Mouse (Mus musculus): ENCODE measurements at regions not wholly inside any gene's neighbourhood (a gene's known extent, or its start where the extent isn't known, plus 50 kb on each side); places are given as distances from the start of the nearest gene placed in this dataset.

DNA sequence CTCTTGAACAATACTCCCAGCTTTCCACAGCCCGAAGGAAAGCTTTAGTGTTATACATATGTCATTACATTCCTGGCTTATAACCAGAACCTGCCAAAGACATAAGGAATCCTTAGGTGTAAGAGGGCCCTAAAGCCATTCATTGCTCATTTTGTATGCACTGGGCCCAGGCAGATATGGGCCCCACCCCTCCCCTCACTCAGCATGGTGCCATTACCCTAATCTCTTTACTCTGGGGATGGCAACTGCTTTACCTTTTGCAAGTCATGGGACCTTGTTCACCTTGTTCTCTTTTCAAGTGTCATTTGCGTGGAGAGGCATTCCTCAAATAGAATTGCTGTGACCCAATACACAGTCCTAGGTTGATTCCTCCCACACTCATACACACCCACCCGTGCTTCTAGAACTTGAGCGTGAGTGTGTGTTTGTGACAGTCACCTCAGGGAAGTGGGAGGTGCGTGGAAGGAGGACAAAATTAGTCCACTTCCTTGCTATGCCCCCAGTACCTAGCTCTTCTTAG lies 419.5 kb upstream of the Cdh4 start:
- no peak for DNase-seq

DNA sequence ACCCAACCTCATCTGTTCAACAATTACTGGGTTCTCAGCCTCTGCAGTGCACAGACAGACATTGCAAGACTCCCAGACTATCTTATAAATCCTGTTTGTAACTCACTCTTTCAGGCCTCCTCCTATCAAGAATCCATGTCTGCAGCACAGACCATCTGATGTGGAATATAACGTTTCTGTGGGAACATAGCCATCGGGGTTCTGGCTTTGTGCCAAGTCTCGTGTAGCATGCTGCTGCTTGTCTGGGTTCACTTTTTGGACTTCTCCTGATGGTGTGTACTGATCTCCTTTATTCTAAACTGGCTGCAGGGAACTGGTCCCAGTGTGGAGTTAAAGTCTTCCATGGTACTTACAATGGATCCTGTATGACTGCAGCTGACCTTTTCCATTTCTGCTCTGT lies 418.0 kb upstream of the Cdh4 start:
- DNase-seq, result no peak

DNA sequence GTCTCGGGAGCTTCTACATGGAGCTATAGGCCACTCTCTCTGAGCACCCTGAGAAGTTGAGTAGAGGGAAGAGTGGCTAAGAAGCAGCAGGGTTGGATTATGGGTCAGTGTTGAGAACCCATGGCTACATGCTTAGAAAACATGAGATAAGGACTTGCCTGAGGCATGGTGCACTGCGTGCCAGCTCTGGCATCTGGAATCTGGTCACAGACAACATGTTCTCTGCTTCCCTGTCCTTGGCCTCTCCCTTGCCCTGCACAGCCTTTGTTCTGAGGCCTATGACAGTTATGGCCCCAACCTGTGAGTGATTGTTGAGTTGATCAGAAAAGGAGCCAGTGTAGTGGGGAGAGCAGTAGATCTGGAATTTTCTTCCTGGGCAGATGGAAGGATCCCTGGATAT lies 409.1 kb upstream of the Cdh4 start:
- DNase-seq, result no peak

DNA sequence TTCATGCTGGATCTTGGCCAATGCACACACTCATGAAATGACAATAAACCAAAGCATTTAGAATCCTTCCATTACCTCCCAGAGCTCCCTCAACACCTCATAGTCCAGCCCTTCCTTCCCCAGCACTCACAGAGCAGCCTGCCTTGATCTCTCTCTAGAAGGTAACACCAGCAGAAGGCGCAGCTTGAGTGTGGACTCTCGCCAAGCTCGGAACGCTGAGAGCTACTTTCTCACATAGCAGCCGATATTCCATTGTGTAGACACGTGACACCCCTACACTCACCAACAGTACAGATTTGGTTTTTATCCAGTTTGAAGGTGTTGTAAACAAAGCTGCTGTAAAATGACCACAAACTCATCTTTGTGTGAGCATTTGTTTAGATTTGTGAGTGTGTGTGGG lies 406.8 kb upstream of the Cdh4 start:
- no peak for DNase-seq

DNA sequence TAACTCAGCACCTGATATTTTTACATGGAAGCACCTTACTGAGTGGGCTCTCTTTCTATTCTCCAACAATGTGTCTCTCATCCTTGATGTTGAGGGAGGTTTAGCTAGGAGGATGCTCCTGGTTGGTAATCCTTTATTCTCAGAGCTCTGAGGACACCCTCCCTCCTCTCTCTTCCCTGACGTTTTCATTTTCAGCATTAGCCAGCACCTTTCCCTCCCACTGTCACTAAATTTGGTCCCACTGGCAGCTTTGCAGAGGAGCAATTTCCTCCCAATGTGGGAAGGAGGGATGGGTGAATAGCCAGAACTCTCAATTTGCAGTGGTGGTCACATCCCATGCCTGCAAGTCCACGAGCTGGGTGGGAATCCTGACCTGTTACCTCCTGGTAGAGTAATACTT lies 402.5 kb upstream of the Cdh4 start:
- no peak for DNase-seq

DNA sequence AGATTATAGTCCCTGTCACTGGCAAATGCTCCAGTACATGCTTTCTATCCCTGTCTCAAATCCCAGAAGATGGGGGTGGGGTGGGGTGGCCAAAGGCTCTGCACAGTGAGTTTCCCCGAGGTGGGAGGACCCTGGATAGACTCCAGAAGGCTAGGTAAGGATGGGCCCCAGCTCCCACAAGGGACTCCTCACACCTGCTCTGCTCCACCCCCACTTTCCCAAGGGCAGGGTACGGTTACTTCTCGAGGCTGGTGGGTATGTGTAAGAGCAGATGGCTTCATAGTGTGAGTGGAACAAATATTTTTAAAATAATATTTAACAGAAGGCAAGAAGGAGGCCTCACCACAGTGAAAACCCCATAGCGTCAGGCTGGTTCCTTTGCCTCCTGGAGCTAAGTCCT lies 398.6 kb upstream of the Cdh4 start:
- no peak for DNase-seq

DNA sequence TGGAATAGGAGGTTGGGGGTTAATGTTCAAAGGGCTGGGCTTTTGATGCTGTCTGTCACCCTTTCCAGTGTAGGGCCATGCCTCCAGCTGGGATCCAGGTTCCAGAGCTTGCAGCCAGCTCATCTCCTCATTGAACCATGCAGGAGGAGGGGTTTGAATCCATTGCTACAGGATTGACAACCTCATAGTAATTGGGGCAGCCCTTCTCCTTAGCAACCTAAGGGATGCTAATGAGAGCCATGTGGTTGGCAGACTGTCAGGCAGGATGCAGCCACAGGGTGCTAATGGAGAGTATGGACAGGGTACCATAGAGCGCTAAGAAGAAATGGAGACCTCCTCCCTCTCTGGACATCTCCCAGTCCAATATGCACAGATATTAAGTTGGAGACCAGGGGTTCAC lies 396.9 kb upstream of the Cdh4 start:
- no peak for DNase-seq

DNA sequence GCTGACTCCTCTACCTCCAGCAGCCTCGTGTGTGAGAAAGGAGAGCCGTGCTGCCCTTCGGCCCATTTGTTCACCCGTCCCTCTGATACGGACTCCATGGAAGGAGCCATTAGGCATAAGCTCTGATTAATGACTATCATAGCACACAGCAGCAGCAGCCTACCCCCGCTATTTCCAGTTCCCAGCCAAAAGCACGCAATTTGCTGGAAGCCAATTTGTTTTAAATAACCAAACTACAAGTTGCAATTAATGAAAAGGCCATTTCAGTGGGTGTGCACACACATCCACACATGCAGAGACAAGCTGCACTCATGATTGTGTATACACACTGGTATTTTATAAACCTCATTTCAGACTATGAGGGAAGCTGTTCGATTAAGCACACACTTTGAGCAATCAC lies 387.8 kb upstream of the Cdh4 start:
- no peak for DNase-seq

DNA sequence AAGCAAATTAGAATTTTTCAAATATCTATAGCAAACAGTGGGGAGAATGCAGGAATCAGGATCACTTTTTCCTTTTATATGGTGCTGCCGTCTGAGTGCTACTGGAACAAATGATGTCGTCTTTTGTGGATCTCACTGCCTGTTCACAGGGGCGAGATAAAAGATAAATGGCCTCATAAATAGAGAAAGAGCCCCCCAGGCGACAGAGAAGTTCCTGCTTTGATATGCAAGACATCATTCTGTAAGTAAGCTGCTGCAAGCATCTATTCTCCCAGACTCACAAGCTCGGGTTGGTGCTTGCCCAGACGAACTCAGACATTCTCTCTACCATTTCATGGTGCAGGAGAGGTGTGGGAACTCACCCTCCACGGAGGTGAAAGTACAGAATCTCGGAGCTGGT lies 377.6 kb upstream of the Cdh4 start:
- DNase-seq, result no peak

DNA sequence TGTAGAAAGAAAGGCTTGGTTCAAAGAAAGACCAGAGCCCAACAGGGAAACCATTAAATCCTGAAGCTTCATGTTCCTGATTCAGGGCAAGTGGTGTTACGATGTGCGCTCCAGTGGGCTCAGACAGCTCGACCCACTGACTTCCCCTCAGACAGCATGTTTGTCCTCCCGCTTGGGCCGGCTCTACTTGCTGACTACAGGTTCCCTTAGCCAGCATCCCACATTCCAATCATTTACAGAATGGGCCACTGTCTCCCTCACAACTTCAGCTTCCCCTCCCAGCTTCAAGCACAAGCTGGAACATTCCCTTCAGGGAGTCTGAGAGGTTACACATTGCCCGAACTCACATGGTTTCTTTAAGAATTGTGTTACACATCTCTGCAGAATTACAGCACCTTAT lies 372.7 kb upstream of the Cdh4 start:
- DNase-seq, result no peak

DNA sequence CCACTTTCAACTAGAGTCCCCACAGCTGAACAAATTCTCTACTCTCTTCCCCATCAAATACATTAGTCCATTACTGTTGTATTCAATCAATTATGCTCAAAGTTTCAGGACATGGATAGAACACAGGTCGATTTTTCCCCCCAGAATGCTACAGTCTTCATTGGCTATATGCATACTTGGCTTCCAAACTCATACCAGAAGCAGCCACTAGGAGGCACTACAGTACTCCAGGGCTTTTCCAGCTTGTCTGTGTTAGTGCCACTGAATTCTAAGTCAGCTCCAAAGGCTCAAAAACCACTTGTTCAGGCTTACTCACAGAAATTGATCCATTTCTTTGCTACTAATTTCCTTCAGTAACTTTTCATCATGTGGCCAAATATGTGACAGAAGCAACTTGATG lies 371.9 kb upstream of the Cdh4 start:
- no peak for DNase-seq

DNA sequence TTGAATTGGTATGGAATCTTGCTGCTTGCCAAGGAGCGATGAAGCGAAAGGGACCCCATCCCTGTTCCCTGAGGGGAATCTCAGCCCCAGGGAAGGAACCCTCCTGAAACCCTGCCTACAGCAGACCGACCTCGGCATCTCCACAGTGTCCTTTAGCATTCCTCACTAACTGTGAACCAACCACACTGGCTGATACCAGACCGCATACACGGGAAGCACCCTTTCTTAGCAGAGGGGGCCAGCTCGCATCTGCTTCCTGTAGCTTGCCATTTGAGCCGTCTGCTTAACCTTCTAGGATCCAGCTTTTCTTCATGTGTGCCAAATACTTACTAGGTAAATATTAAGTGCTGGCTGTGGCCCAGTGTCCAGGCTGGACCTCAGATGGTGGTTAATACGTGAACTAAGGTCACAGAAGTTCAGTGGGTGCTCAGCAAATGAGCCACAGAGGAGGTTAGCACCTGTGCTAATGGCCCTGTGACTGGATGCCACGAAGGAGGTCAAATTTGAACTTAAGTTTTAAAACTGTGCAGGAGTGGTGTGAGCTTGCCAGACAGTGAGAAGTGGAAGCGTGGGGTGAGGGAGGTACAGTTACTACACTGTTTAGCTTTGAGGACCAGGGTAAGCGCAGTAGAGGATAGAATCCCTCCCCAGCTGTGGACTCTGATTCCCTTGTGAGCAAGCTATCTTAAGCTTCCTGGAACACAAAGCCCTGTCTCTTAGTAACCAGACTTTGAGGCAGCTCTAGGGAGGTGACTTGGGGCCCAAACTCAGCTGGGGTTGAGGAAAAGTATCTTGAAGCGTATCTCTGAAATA lies 361.6 kb upstream of the Cdh4 start:
- no peak for DNase-seq

DNA sequence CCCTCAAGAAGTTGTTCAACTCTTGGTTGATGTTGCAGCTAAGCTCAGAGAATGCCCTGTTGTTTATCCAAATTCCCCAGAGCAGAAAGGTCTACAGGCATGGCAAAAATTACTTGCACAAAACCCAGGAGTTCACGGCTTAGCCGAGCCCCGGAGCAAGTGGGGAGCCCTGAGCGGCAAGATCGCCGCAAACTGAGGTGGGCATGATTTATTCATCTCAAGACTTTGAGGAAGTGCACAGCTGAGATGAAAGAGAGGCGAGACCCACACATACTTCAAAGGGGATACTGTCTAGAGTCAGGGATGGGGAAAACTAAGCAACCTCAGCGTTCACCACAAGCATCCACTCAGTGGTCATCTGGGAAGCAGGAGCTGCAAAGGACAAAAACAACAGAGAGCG lies 355.3 kb upstream of the Cdh4 start:
- DNase-seq, result no peak

DNA sequence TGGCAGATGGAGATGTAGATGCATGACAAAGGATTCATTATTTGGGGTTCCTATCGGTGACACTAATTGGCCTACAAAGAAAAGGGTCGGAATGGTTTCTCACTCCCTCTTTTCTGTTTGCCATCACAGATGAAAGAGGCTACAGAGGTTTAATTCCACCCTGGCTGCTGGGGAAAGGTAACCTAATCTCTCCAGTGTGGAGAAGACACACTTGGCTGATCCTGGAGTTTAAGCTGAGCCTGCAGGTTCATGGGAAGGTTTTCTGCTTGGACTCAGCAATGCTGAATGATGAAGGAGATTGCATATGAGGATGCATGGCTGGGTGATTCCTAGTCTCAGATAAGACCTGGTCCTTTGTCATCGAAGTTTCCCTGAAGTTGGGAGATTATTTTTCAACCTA lies 350.8 kb upstream of the Cdh4 start:
- DNase-seq, result no peak

DNA sequence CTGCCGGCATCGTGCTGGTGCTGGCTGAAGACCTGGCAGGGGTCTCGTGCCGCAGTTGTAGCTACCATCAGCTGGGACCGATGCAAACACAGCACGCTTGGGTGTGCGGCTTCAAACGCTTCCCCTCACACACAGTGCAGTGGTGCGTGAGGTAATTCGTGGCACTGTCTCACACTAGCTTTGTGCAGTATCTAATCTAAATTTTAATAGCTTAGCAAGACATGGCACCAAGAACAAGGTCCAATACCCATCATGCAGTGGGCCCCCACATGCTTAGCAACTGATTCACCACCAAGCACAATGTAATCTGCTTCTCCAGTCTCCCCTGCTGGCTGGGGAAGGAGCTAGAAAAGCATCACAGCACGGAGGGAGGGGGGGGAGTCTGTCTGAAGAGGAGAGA lies 348.2 kb upstream of the Cdh4 start:
- no peak for DNase-seq

DNA sequence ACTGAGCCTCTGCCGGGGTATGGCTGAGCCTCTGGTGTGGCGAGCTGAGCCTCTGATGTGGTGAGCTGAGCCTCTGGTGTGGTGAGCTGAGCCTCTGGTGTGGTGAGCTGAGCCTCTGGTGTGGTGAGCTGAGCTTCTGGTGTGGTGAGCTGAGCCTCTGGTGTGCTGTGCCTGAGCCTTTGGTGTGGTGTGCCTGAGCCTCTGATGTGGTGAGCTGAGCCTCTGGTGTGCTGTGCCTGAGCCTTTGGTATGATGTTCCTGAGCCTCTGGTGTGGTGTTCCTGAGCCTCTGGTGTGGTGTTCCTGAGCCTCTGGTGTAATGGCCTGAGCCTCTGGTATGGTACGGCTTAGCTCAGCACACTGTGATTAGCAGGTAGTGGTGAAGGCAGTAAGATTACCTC lies 346.2 kb upstream of the Cdh4 start:
- no peak for DNase-seq

DNA sequence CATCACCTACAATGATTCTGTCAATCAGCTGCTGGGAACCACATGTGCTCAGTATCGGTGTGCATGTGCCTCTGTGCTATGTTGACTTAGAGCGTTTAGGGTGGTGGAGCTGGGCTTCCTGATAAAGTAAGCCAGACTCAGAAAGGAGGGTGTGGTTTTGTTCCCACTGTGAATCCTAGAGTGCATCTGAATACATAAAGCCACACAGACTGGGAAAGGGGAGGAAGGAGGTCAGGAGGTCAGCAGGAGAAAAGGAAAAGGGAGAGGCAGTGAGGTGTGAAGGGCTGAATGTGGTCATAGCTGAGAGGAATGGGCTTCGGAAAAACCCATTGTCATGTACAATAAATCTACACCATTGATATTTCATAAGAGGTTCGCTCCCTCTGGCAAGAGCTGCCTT lies 345.4 kb upstream of the Cdh4 start:
- no peak for DNase-seq

DNA sequence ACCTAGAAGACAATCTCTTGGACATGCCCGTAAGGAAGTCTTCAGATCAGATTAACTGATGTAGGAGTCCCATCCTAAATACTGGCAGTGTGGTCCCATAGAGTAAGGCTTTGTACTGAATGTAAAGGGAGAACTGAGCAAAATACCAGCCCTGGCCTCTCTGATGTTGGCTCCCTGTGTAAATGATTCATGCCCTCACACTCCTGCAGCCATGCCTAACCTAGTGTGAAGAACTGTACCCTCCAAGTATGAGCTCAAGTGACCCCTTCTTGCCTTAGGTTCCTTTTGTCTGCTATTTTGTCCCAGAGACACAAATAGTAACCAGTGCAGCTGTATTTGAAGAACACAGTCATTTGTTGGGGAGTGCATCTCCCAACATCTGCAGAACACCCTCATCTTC lies 342.4 kb upstream of the Cdh4 start:
- DNase-seq, result no peak

DNA sequence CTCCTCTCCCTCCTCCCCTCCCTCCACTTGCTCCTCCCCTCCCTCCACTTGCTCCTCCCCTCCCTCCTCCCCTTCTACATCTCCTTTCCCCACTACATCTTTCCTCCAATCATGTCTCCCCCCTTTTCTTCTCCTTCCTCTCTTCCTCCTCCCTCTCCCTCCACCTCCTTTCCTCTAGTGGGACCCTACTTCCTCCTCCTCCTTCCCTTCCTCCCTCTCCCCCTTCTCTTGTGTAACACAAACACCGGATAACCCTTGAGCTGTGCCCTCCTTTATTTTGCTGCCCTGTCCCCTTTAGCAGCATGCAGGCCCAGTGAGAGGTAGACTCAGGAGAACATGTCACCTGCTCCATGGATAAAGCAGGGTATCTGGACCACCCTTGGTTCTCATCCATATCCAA lies 339.1 kb upstream of the Cdh4 start:
- no peak for DNase-seq

DNA sequence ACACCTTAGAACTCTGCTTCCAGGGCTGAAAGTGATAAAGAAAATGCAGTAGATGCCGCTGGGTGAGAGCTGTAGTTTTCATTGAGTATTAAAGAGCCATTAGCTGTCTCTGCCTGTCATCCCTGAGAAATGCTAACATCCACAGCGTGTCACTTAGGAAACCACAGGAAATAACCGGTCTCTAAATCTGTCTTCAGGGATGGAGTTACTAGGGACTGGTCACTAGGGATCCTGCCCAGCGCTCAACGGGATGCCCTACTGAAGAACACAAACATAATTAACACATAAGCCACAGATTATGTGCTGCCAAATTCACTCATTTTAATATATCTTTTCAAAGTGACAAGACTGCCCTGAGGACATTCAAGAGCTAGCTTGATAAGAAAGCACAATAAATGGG lies 329.3 kb upstream of the Cdh4 start:
- no peak for DNase-seq

DNA sequence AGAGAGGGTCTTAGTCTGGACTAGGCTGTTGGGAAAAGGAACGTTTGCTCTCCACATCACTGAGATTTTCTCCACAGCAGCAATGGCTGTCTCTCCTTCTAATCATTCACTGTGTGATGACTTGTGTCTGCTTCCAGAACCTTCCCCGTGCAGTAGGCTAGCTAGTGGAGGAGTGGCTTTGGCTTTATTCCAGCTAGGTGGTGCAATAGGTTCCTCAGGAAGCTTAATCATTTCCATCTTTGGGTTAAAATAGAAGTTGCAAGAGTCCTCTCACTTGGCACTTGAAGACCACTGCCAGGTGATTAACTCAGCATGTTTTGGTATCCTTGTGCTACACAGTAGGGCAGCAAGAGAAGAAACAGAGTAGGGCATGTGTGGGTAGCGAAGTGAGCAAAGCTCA lies 314.2 kb upstream of the Cdh4 start:
- DNase-seq, result no peak

DNA sequence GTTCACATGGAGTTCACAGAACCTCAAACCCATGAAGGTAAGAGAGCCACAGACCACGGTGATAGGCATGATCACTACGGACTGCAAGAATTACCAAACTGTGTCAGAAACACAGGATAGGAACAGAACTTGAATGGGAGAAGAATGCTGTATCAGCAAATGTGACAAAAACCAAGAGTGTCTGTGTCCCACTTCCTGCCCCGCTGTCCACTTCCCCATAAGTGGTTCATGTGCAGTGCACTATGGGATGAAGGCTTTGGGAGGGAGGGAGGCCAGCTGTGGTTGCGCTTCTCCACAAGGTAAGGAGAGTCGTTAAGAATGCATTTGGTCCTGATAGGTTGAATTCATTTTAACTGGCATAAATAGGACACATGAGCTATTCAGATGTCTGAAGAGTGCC lies 313.8 kb upstream of the Cdh4 start:
- no peak for DNase-seq

DNA sequence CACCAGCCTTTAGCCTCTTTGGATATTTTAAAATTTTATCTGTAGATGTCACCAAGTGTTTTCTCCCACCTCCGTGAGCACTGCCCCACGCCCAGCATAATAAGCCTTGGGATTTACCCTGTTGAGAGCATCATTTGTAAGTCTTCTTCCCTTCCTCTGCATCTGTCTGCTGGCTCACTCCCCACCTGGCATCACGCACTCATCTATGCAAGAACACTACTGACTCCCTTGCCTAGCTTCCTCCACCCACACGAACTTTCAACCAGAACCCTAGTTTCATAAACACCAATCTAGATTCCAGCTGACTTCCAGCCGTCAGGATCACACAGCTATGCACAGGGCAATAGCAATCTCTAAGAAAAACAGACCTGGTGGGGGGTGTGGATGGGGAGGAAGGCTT lies 311.2 kb upstream of the Cdh4 start:
- no peak for DNase-seq

DNA sequence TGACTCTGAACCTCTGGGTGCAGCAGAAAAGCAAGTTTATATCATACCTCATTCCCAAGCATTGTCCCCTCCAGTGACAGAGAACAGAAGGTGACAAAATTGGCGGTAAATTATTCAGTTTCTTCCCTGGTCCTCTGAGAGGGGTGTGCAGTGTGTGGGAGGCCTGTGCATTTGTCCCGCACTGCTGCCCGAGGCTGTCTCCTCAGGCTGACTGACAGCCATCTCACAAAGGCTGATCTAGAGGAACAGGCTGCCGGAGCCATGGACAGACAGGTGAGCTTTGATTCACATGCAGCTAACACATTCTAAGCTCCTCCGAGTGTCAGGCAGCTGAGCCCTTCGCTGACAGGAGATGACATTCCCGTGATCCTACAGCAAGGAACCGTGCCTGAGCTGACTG lies 299.9 kb upstream of the Cdh4 start:
- DNase-seq, result no peak

DNA sequence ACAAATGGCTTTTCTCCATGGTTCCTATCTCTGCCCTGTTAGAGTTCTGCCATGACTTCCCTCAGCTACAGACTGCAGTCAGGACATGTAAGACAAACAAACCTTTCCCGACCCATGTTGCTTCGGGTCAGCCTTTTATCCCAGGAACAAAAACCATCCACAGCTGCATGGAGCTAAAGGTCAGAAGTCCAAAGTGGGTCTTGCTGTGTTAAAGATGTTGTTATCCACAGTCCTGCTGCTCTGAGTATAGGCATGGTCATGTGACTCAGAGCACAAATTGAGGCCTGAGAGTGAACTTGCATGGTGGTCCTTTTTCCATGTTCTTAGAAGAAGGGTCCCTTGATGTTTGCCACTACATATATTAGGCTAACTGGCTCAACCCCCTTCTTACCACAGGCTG lies 296.5 kb upstream of the Cdh4 start:
- DNase-seq, result no peak
